Mouse (Mus musculus) embryonic facial prominence, embryonic 13.5 days (tissue): ENCODE measurements around the gene Mmp24. TPM values are rescaled to one million over a fixed set of nuclear protein-coding genes. Genes with fewer than 3 reads are reported as not detected.

ENCODE experiments used
- ATAC-seq: fragments of 200-750 bp; cut with Nextera tagmentation; 2 replicates; pipeline ENCODE4 v1.8.0; 2017; ENCODE audit warnings: low read depth; ENCODE audit not compliant: insufficient number of reproducible peaks, insufficient read depth, low FRiP score, low TSS enrichment
- H3K27ac ChIP-seq: fragments of 300-500 bp; sonication (generic); 2 replicates; pipeline ENCODE4 v1.5.1; 2015; ENCODE audit warnings: moderate library complexity, mild to moderate bottlenecking, inconsistent platforms
- H3K27me3 ChIP-seq: fragments of 300-500 bp; sonication (generic); 2 replicates; pipeline ENCODE4 v1.6.1; 2015; ENCODE audit warnings: mild to moderate bottlenecking, inconsistent platforms
- H3K36me3 ChIP-seq: fragments of 300-500 bp; sonication (generic); 2 replicates; pipeline ENCODE4 v1.6.1; 2015; ENCODE audit warnings: mild to moderate bottlenecking, inconsistent platforms
- H3K4me1 ChIP-seq: fragments of 300-500 bp; sonication (generic); 2 replicates; pipeline ENCODE4 v1.6.1; 2015; ENCODE audit warnings: inconsistent platforms
- H3K4me2 ChIP-seq: fragments of 300-500 bp; sonication (generic); 2 replicates; pipeline ENCODE4 v1.6.1; 2015; ENCODE audit warnings: moderate library complexity, mild to moderate bottlenecking, inconsistent platforms
- H3K4me3 ChIP-seq: fragments of 300-500 bp; sonication (generic); 2 replicates; pipeline ENCODE4 v1.5.1; 2015; ENCODE audit warnings: mild to moderate bottlenecking, inconsistent platforms
- H3K9ac ChIP-seq: fragments of 300-500 bp; sonication (generic); 2 replicates; pipeline ENCODE4 v1.6.1; 2015; ENCODE audit warnings: mild to moderate bottlenecking, inconsistent platforms
- H3K9me3 ChIP-seq: fragments of 300-500 bp; sonication (generic); 2 replicates; pipeline ENCODE4 v1.6.1; 2016; ENCODE audit warnings: inconsistent platforms
- WGBS: fragments of 180-500 bp; shearing (Covaris S2); methylation state at CpG from one replicate; pipeline ENCODE4 v1.1.7; 2015; ENCODE audit warnings: mixed read lengths; 5-methylcytosine and 5-hydroxymethylcytosine counted together
- polyA plus RNA-seq: library from polyadenylated mRNA; unstranded; fragments of >200 nt; fragmentation: Nextera tagmentation; extraction: Ambion mirVana; gene quantifications from 2 replicates; pipeline ENCODE4 v1.2.1, GENCODE M21; 2015

Mmp24 gene
- polyA plus RNA-seq, 1 experiment from 2014 or later, result 0.32 TPM

DNA sequence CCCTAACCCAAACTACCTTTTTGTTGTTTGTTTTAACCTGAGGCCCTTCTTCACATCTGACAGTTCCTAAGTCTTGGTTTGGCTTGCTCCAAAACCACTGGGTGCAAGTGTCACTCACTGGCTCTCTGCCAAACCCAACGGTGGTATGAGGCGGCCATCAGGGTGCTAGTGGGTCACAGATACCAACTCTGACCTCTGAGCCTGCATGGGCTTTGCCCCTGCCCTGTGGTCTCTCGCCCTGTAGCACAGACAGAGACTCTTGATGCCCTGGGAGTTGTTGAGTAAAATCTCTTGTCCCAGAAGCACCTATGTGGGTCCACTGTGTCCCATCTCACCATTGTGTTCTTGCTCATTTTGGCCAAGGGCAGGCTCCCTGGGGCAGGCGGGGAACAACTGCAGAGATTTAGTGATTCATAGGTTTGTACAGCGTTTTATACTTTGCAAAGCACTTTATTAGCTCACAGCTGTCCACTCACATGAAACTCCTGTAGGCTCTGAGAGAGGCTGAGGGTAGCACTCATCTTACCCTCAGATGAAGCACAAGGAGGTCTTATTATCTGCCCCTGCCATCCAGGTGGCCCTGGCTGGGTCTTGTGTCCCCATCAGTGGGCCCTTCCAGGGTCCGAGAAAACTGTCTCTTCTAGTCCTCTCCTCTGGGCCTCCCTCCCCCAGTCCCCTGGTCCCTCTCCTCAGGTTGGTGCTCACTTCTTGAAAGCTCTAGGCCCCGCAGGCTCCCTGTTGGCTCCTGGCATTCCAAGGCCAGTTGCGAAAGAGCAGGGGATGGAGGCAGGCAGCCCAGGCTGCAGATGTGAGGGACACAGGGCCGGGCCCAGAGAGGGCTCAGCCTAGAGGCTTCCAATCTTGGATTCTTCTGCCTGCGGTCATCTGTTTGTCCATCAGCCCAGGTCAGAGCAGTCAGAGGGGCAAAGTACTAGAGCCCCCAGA lies 42.4 kb downstream of the Mmp24 start:
- ATAC-seq, result no peak
- Histone ChIP-seq H3K4me1 (peaks cover 13% of the 10 kb centered on the region), H3K4me3 (peak overlapping the region; percentile 72; the same call in 1 of the 2 replicates), H3K9me3 (no peaks in the 10 kb centered on the region), H3K9ac (0 out of 2 replicates have a peak overlapping the region, but pooled peaks have one; percentile 87), H3K27me3 (no peaks in the 10 kb centered on the region), H3K36me3 (peaks cover 32% of the 10 kb centered on the region), H3K4me2 (peak overlapping the region; percentile 96), H3K27ac (no peak overlapping the region)
- WGBS, result 77% methylated on average over 10 of the region's 10 CpGs

DNA sequence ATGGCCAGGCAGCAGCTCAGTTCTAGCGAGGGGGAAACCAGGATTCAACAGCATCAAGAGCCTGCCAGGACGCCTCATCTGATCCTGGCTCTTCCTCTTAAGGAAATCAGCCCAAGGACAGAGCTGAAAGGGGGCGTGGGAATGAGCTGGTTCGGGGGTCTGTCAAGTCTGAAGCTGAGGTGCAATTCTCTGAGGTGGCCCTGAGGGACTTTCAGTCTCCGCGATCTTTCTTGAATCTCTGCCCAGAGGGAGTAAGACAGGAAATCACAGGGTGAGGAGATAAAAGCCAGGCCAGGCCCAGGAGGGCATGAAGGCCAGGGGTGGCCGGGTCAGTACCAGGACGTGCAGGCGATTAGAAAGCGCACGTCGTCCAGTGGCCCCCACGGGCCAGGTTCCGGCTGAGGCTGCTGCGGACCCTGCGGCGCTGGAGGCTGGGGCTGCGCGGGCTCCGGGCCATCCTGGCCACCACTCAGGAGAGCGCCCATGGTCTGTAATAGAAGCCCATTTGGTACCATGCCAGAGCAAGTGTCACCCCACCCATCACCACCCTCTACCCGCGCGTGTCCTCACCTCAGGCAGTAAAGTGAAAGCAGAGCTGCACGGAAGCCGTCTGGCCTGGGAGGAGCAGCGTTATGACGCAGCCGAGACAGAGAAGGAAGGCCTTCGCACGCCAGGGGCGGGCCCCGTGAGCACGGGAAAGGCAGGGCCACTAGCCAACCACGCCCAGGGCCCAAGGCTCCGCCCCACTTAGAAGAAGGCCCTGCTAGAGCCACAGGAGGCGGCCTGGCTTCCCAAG lies 43.7 kb downstream of the Mmp24 start:
- Histone ChIP-seq H3K4me1 (peaks cover 13% of the 10 kb centered on the region), H3K9me3 (no peaks in the 10 kb centered on the region), H3K9ac (peak overlapping the region; percentile 87), H3K36me3 (peaks cover 45% of the 10 kb centered on the region), H3K27ac (peak overlapping the region; percentile 75), H3K27me3 (no peaks in the 10 kb centered on the region), H3K4me2 (peak overlapping the region; percentile 96), H3K4me3 (peak overlapping the region; percentile 72)
- peak; percentile 87 for ATAC-seq
- 1% methylated on average over 37 of the region's 37 CpGs for WGBS

DNA sequence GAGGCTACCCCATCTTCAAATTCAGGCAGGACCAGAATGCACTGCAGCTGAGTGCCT lies 44.1 kb downstream of the Mmp24 start, which contains the start of gene BC029722:
TSS of gene BC029722 (minus strand) at position 35 of the 57 bp plus-strand sequence.
- no peak for ATAC-seq
- Histone ChIP-seq H3K4me2 (peak within 1 kb of the TSS; percentile 96), H3K9me3 (no peaks in the 10 kb centered on the region)

DNA sequence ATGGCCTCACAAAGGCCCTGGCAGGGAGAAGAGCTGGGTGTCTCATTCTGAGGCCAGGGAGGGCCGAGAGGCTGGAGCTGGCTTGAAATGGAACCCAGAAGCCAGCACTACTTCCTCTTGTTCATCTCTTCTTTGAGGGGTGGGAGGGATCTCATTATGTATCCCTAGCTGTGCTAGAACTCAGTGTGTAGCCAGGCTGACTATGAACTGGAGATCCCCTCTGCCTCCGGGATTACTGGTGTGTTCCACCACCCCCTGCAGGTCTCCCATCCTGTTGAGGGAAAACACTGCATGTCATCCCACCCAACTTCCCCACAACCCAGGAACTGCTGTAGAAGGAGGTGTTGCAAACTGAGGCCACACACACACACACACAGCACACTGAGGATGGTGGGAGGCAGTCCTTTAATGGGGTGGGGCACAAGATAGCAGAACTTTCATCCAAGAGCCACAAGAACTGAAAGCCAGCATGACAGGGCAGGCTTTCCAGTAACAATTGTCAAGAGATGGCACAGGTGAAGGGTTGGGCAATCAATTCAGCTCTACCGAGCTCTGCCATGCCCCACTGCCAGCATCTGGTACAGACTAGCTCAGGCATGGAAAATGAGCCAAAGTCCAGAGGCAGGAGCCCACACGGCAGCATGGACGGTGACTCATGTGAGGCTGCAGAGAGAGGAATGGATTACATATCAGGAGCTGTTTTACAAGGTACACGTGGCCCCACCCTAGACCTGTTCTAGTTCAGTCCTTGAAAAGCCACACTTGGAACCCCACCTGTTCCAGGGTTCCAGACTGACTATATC lies 44.5 kb downstream of the Mmp24 start:
- peaks cover 47% of the 10 kb centered on the region for H3K36me3 ChIP-seq
- ATAC-seq, result no peak
- peak overlapping the region; percentile 87 for H3K9ac ChIP-seq
- H3K4me2 ChIP-seq, result peak overlapping the region; percentile 96
- peak overlapping the region; percentile 72 for H3K4me3 ChIP-seq
- H3K9me3 ChIP-seq, result no peaks in the 10 kb centered on the region
- 63% methylated on average over 6 of the region's 6 CpGs for WGBS
- peak overlapping the region; percentile 75 for H3K27ac ChIP-seq
- H3K4me1 ChIP-seq, result peaks cover 13% of the 10 kb centered on the region
- H3K27me3 ChIP-seq, result no peaks in the 10 kb centered on the region

More for the DNA sequence above, 44.1 kb downstream of the Mmp24 start, which contains the start of gene BC029722:
- Histone ChIP-seq H3K27me3 (no peaks in the 10 kb centered on the region), H3K36me3 (peaks cover 47% of the 10 kb centered on the region), H3K9ac (peak within 1 kb of the TSS; percentile 87), H3K4me1 (peaks cover 13% of the 10 kb centered on the region), H3K27ac (peak within 1 kb of the TSS; percentile 75), H3K4me3 (peak within 1 kb of the TSS; percentile 72)

DNA sequence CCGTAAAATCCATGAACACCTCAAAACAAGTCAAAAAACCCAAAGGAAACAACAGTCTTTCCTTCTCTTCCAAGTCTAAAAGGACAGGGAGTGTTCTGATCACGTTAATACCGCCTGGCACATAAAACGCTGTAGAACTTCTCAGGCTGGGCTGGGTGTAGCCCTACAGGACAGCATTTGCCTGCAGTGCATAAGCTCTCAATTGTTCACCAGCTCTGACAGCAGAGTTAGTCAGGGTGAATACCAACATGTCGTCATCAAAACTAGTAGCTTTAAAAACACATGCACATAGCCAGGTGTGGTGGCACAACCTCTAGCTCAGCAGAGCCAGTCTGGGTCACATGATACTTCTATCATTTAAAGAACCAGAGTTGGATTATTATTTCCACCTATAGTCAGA lies 45.6 kb downstream of the Mmp24 start:
- H3K27ac ChIP-seq, result no peak overlapping the region
- H3K4me1 ChIP-seq, result peaks cover 21% of the 10 kb centered on the region
- no peak overlapping the region for H3K4me2 ChIP-seq
- H3K27me3 ChIP-seq, result no peaks in the 10 kb centered on the region
- ATAC-seq, result no peak
- no peak overlapping the region for H3K9ac ChIP-seq
- WGBS, result 88% methylated on average over 5 of the region's 5 CpGs
- H3K4me3 ChIP-seq, result no peak overlapping the region
- H3K36me3 ChIP-seq, result peaks cover 47% of the 10 kb centered on the region
- H3K9me3 ChIP-seq, result no peaks in the 10 kb centered on the region

DNA sequence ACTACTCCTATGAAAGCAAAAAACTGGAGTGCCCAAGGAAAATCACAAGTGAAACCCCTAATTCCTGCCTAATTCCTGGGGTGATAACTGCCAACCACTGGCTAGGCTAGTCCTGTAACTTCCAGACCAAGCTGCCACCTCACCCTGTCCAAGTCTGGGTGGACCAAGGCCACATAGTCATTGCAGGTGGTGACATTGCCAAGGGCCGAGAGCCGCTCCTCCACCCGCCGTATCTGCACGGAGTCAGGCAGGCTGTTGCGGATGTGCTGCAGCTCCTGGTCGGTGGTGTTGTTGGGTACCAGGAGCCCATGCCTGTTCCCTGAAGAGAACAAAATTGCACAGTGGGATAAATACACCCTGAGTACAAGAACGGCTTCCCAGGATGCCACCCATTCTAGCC lies 48.6 kb downstream of the Mmp24 start:
- H3K36me3 ChIP-seq, result peaks cover 47% of the 10 kb centered on the region
- H3K27ac ChIP-seq, result no peak overlapping the region
- ATAC-seq, result no peak
- no peak overlapping the region for H3K9ac ChIP-seq
- 96% methylated on average over 8 of the region's 8 CpGs for WGBS
- H3K4me2 ChIP-seq, result no peak overlapping the region
- no peaks in the 10 kb centered on the region for H3K27me3 ChIP-seq
- no peaks in the 10 kb centered on the region for H3K9me3 ChIP-seq
- H3K4me3 ChIP-seq, result no peak overlapping the region
- H3K4me1 ChIP-seq, result peaks cover 27% of the 10 kb centered on the region

DNA sequence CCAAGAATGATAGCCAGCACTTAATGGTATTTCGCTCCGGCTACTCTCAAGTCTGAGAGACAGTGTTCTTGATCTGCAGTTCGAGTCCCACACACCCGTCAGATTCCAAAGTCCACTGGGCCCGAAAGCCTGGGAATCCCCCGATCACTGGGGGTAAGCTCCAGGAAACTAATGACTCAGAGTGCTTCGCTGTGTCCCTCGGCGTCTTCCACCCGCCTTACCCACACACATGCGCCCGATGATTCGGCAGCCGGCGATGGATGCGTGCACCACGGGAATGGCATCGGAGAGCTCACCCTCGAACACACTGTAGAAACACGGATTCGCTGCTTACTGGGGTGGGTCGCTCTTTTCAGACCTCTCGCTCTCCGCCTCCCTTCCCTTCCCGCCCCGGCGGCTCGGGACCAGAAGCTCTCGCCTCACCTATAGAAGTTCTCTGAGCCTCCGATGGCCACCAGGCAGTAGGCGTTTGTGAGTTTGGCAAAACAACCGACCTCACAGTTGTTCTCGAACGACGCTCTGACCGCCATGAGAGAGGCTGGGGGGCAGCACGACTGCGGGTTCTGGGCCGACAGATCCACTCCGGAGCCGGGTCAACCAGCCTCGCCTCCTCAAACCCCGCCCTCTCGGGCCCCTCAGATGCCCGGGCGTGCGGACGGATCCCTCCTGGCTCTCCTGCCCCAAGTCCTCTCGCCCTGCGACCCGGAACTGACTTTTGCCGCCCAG lies 50.9 kb downstream of the Mmp24 start:
- WGBS, result 1% methylated on average over 52 of the region's 52 CpGs
- Histone ChIP-seq H3K9ac (peak overlapping the region; percentile 89), H3K27ac (peak overlapping the region; percentile 88), H3K36me3 (peaks cover 29% of the 10 kb centered on the region), H3K27me3 (no peaks in the 10 kb centered on the region), H3K4me2 (peak overlapping the region; percentile 92), H3K4me3 (peak overlapping the region; percentile 91), H3K4me1 (peaks cover 19% of the 10 kb centered on the region), H3K9me3 (no peaks in the 10 kb centered on the region)
- ATAC-seq, result no peak; the same call in 1 of the 2 replicates

DNA sequence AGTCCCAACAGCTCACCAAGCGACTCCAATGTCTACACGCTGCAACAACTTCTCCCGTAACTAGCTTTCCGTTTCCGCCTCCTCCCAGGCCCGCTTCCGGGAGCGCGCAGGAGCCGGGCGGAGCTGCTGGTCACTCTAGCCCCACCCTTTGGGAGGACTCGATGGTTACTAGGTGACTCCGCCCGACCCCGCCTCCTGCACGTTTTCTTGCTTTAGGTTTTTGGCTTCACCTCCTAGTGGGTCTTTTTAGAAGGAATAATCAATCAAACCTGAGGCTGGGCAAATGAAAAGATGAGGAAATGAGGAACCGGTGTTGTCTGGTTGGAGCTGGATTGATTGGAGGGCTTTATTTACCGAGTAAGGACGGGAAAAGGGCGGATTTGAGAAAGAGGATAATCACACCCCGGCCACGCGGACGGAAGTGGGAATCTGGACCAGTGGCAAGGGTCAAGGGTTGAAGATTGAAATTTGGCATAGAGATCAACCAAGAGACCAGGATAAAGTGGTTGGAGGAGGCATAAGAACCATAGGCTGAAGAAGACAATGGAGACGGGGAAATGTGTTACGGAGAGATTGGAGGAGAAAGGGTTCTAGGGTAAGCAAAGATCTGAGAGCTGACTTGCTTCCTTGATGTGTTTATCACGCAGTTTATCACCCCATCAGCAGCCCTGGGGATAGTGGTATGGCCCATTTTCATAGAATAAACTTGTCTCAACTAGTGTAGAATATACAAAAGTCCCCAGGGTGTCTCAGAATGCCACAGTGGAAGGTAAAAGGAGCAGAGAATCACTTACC lies 51.7 kb downstream of the Mmp24 start, which contains the start of gene Eif6:
TSS of gene Eif6 (minus strand) at position 296 of the 795 bp plus-strand sequence.
- no peaks in the 10 kb centered on the region for H3K27me3 ChIP-seq
- H3K9ac ChIP-seq, result peak within 1 kb of the TSS; percentile 89
- peak within 1 kb of the TSS; percentile 91 for H3K4me3 ChIP-seq
- peak within 1 kb of the TSS; percentile 88 for H3K27ac ChIP-seq
- peak; percentile 82 for ATAC-seq
- peak within 1 kb of the TSS; percentile 92 for H3K4me2 ChIP-seq
- H3K36me3 ChIP-seq, result peaks cover 22% of the 10 kb centered on the region
- H3K4me1 ChIP-seq, result peaks cover 19% of the 10 kb centered on the region
- no peaks in the 10 kb centered on the region for H3K9me3 ChIP-seq
- WGBS, result 3% methylated on average over 27 of the region's 27 CpGs

DNA sequence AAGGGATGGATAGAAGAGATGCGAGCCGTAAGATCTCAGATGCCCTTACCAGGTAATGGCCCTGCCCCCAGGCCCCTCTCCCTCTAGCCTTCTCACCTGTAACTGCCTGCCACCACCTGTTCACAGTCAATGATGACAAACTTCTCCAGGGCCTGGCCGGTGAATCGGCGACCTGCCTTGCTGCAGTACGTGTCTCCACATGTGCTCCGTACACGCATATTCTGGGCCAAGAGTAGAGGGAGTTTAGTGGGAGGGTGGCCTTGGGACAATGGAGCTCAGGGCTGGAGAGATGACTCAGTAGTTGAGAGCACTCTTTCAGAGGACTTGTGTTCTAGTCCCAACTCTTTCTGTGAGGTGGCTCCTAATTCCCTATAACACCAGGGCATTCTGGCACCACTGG lies 55.7 kb downstream of the Mmp24 start:
- H3K4me1 ChIP-seq, result peaks cover 12% of the 10 kb centered on the region
- WGBS, result 85% methylated on average over 8 of the region's 8 CpGs

DNA sequence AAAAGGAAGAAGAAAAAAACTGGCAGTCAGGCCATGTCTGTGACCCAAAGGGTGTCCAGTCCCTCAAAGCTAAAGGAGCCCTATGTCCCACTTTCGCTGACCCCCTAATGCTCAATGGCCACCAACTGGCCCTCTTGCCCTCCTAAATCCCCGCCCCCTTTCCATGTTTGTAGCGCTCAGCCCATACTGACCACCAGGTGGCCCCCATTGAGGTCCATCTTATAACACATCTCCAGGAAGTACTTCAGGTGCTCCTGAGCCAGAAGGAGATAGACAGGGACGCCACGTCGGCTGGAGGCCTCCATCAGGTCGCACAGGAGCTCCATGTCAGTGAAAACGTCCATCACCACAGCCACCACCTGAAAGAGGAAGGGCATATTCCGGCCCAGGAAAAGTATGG lies 56.2 kb downstream of the Mmp24 start:
- Histone ChIP-seq H3K36me3 (no peaks in the 10 kb centered on the region), H3K9me3 (no peaks in the 10 kb centered on the region), H3K4me3 (no peak overlapping the region), H3K27me3 (peaks cover 8% of the 10 kb centered on the region), H3K9ac (no peak overlapping the region), H3K27ac (no peak overlapping the region), H3K4me1 (peaks cover 11% of the 10 kb centered on the region), H3K4me2 (no peak overlapping the region)
- 63% methylated on average over 9 of the region's 9 CpGs for WGBS
- ATAC-seq, result no peak

More for the DNA sequence above, 55.7 kb downstream of the Mmp24 start:
- Histone ChIP-seq H3K9me3 (no peaks in the 10 kb centered on the region), H3K4me3 (no peak overlapping the region), H3K27me3 (peaks cover 8% of the 10 kb centered on the region), H3K4me2 (no peak overlapping the region), H3K27ac (no peak overlapping the region), H3K36me3 (no peaks in the 10 kb centered on the region), H3K9ac (no peak overlapping the region)
- ATAC-seq, result no peak
